Mouse (Mus musculus) heart, postnatal 0 days (tissue): Measurements from ENCODE around the gene Vps4a. TPM values are rescaled to one million over a fixed set of nuclear protein-coding genes. Genes with fewer than 3 reads are reported as not detected.

Experiments
- ATAC-seq: fragments of 200-750 bp; cut with Nextera tagmentation; 2 replicates; pipeline ENCODE4 v1.8.0; 2017; ENCODE audit warnings: low read depth, moderate number of reproducible peaks, moderate library complexity; ENCODE audit not compliant: insufficient read depth
- DNase-seq: peaks from one replicate; pipeline ENCODE4 v3.0.0-alpha.2; 2016; ENCODE audit warnings: low spot score
- H3K27ac ChIP-seq: fragments of 300-500 bp; sonication (generic); 2 replicates; pipeline ENCODE4 v1.5.1; 2014; ENCODE audit warnings: low read depth, mild to moderate bottlenecking
- H3K27me3 ChIP-seq: fragments of 300-500 bp; sonication (generic); 2 replicates; pipeline ENCODE4 v1.6.1; 2014; ENCODE audit warnings: low read length, mixed read lengths; ENCODE audit not compliant: control insufficient read depth, insufficient read depth
- H3K36me3 ChIP-seq: fragments of 300-500 bp; sonication (generic); replicated peaks from 2 replicates; pipeline ENCODE4 v1.6.1; 2014; ENCODE audit warnings: low read length, mixed read lengths; ENCODE audit not compliant: control insufficient read depth, insufficient read depth
- H3K4me1 ChIP-seq: fragments of 300-500 bp; sonication (generic); 2 replicates; pipeline ENCODE4 v1.6.1; 2014; ENCODE audit warnings: antibody characterized with exemption; ENCODE audit not compliant: control insufficient read depth, insufficient read depth
- H3K4me2 ChIP-seq: fragments of 300-500 bp; sonication (generic); 2 replicates; pipeline ENCODE4 v1.6.1; 2014; ENCODE audit warnings: low read depth, mild to moderate bottlenecking, low read length, moderate library complexity
- H3K4me3 ChIP-seq: fragments of 300-500 bp; sonication (generic); 2 replicates; pipeline ENCODE4 v1.5.1; 2014; ENCODE audit warnings: low read depth, low read length
- H3K9ac ChIP-seq: fragments of 300-500 bp; sonication (generic); replicated peaks from 2 replicates; pipeline ENCODE4 v1.6.1; 2014; ENCODE audit warnings: low read depth, low read length, mixed read lengths
- H3K9me3 ChIP-seq: fragments of 300-500 bp; sonication (generic); replicated peaks from 2 replicates; pipeline ENCODE4 v1.6.1; 2016; ENCODE audit warnings: low read length; ENCODE audit not compliant: control insufficient read depth
- CTCF ChIP-seq: IDR thresholded peaks from 2 replicates; pipeline ENCODE4 v1.5.1; 2016; ENCODE audit warnings: antibody characterized with exemption, control low read depth, low read depth
- EP300 ChIP-seq: IDR thresholded peaks from 2 replicates; pipeline ENCODE4 v1.6.1; 2016; ENCODE audit warnings: antibody characterized with exemption, low read depth
- WGBS: fragments of 180-500 bp; shearing (Covaris S2); extraction: QIAGEN DNeasy Blood & Tissue Kit; methylation state at CpG from one replicate; pipeline ENCODE4 v1.1.7; 2014; 5-methylcytosine and 5-hydroxymethylcytosine counted together
- polyA plus RNA-seq: library from polyadenylated mRNA; unstranded; fragments of >200 nt; fragmentation: Nextera tagmentation; extraction: Ambion mirVana; gene quantifications from 2 replicates; pipeline ENCODE4 v1.2.1, GENCODE M21; 2015
- total RNA-seq: library from RNA; depleted of rRNA; stranded (reverse); fragments of >200 nt; gene quantifications from 2 replicates; pipeline ENCODE4 v1.2.3, GENCODE M21; 2014; ENCODE audit warnings: low replicate concordance; rRNA removed

Gene Vps4a
- total and polyA plus RNA-seq, 2 experiments from 2014 or later: 33.9 to 56.7 TPM

DNA sequence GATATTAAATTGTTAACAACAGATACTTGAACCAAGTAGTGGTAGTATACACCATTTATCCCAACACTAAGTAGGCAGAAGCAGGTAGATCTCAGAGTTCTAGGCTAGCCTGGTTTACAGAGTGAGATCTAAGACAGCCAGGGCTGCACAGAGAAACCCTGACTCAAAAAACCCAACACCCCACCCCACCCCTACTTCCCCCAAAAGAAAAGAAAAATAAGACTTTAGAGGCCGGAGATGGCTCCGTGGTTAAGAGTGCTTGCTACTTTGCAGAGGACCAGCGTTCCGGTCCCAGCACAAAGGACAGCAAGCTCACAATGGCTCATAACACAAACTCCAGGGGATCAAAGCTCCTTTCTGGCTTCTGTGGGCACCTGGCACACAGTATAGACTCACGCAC lies 55.0 kb downstream of the Vps4a start:
- Histone ChIP-seq H3K9me3 (no peaks in the 10 kb centered on the region), H3K27ac (no peak overlapping the region), H3K4me2 (no peak overlapping the region), H3K36me3 (peaks cover 59% of the 10 kb centered on the region), H3K4me1 (no peaks in the 10 kb centered on the region), H3K9ac (no peak overlapping the region), H3K4me3 (no peak overlapping the region), H3K27me3 (no peaks in the 10 kb centered on the region)
- no peak for ATAC-seq
- no peak for DNase-seq
- 98% methylated on average over 5 of the region's 5 CpGs for WGBS
- TF ChIP-seq EP300 (no peak), CTCF (no peak)

DNA sequence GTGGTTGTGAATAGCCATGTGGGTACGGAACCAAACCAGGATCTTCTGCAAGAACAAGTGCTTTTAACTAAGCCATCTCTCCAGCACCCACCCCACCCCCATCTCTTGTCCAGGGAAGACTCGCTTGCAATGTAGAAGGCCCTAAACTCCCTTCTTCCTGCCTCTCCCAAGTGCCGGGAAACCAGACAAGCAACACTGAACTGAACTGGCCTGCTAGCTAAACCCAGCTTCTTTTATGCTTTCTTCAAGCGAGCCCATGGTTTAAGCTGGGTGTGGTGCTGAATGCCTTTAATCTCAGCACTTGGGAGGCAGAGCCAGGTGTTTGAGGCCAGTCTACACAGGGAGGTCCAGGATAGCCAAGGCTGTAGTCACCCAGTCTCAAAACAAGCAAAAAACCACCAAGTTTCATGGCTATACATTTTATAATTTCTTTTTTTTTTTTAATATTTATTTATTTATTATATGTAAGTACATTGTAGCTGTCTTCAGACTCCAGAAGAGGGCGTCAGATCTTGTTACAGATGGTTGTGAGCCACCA lies 57.6 kb downstream of the Vps4a start:
- ATAC-seq: no peak
- Histone ChIP-seq H3K9me3 (no peaks in the 10 kb centered on the region), H3K27me3 (no peaks in the 10 kb centered on the region), H3K27ac (no peak overlapping the region), H3K9ac (no peak overlapping the region), H3K4me3 (no peak overlapping the region), H3K4me1 (no peaks in the 10 kb centered on the region), H3K36me3 (peaks cover 48% of the 10 kb centered on the region), H3K4me2 (no peak overlapping the region)
- no peak for DNase-seq
- TF ChIP-seq CTCF (no peak), EP300 (no peak)
- WGBS: 95% methylated on average over 5 of the region's 5 CpGs

DNA sequence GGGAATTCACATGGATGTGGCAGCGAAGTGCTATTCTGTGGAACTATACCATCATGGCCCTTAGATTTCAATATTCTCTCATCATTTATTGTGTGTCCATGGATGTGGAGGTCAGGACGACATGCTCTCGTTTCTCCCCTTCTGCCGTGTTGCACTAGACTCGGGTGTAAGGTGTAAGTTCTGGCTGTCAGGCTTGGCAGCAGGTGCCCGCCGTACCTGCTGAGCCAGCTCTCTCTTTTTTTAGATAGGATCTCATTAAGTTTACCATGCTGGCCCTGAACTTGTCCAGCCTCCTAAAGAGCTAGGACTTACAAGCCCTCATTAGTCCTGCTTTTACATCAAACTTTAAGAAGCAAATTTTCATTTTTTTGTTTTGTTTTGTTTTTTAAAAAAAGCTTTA lies 59.5 kb downstream of the Vps4a start:
- DNase-seq (no peak), ATAC-seq (no peak)
- Histone ChIP-seq H3K27me3 (no peaks in the 10 kb centered on the region), H3K4me1 (peaks cover 9% of the 10 kb centered on the region), H3K9ac (no peak overlapping the region), H3K9me3 (no peaks in the 10 kb centered on the region), H3K4me2 (no peak overlapping the region), H3K27ac (no peak overlapping the region), H3K36me3 (peaks cover 49% of the 10 kb centered on the region), H3K4me3 (no peak overlapping the region)
- no peak for TF ChIP-seq CTCF
- no peak for TF ChIP-seq EP300
- 95% methylated on average over 7 of the region's 7 CpGs for WGBS

Other genes with a start within 250 kb of the Vps4a start
- 2.5 and 4.6 TPM in 2 replicates for gene Has3, start 161.0 kb upstream of the Vps4a start, total RNA-seq
- 0.11 and 0.14 TPM in 2 replicates for gene Has3, start 161.0 kb upstream of the Vps4a start, polyA plus RNA-seq
- 18.9 and 30.6 TPM in 2 replicates for gene Utp4, start 137.6 kb upstream of the Vps4a start, total RNA-seq
- gene Utp4, start 137.6 kb upstream of the Vps4a start, polyA plus RNA-seq: 26.0 and 29.1 TPM in 2 replicates
- 19.2 and 21.2 TPM in 2 replicates for gene Sntb2, start 95.5 kb upstream of the Vps4a start, total RNA-seq
- gene Sntb2, start 95.5 kb upstream of the Vps4a start, polyA plus RNA-seq: 8.5 and 9.5 TPM in 2 replicates
- gene Pdf, start 17.4 kb downstream of the Vps4a start, total RNA-seq: 90.4 and 94.8 TPM in 2 replicates
- 55.9 and 59.7 TPM in 2 replicates for gene Pdf, start 17.4 kb downstream of the Vps4a start, polyA plus RNA-seq
- gene Cog8, start 25.5 kb downstream of the Vps4a start, total RNA-seq: 35.2 and 39.3 TPM in 2 replicates
- gene Cog8, start 25.5 kb downstream of the Vps4a start, polyA plus RNA-seq: 21.7 and 22.0 TPM in 2 replicates
- gene Nip7, start 25.7 kb downstream of the Vps4a start, total RNA-seq: 13.4 and 14.0 TPM in 2 replicates
- gene Nip7, start 25.7 kb downstream of the Vps4a start, polyA plus RNA-seq: 33.0 and 34.3 TPM in 2 replicates
- gene Tmed6, start 34.4 kb downstream of the Vps4a start, total RNA-seq: not detected in 2 replicates
- not detected in 2 replicates for gene Tmed6, start 34.4 kb downstream of the Vps4a start, polyA plus RNA-seq
- 8.2 and 10.8 TPM in 2 replicates for gene Terf2, start 65.3 kb downstream of the Vps4a start, total RNA-seq
- 7.3 and 8.5 TPM in 2 replicates for gene Terf2, start 65.3 kb downstream of the Vps4a start, polyA plus RNA-seq
- 52.8 and 60.0 TPM in 2 replicates for gene Cyb5b, start 119.4 kb downstream of the Vps4a start, total RNA-seq
- 36.5 and 44.7 TPM in 2 replicates for gene Cyb5b, start 119.4 kb downstream of the Vps4a start, polyA plus RNA-seq